Mouse (Mus musculus): ENCODE data around the gene Zfp110. TPM values are rescaled to one million over a fixed set of nuclear protein-coding genes. Genes with fewer than 3 reads are reported as not detected.
"Not testable (repeated sequence)": the region's sequence is repeated elsewhere in the genome, so short reads cannot be mapped to it uniquely, and the experiment has no call there.

Gene Zfp110
- 2.7 and 4.4 TPM in 2 replicates for polyA plus RNA-seq (2012; rRNA removed)
- polyA plus RNA-seq (2014; fragmentation: Nextera tagmentation; extraction: Ambion mirVana) = 8.5 and 12.0 TPM in 2 replicates

GRCm38 (mm10) chr7:12834162-12835120, at the start of gene Zfp110:
Gene Zfp110 (plus strand): TSS chr7:12834761.
- Histone ChIP-seq H3K9ac (replicated peaks) (peak within 1 kb of the TSS; percentile 87), H3K4me3 (ENCODE audit: insufficient read depth in 1 of 2, low read depth in 2 of 2, low read length in 2 of 2) (peak within 1 kb of the TSS; percentile 87 to 92), H3K9me3 (ENCODE audit: control insufficient read depth, low read length) (no peaks in the 10 kb centered on the region; the same call in 1 of the 2 replicates), H3K27ac (peak within 1 kb of the TSS; percentile 39), H3K4me1 (replicated peaks; ENCODE audit: control insufficient read depth in 2 of 2, insufficient read depth in 2 of 2, low read length in 1 of 2) (peaks cover 2 to 7% of the 10 kb centered on the region in 2 experiments), H3K36me3 (replicated peaks; ENCODE audit: control insufficient read depth, insufficient read depth, low read depth) (peaks cover 17% of the 10 kb centered on the region), H3K27me3 (ENCODE audit: control insufficient read depth, insufficient read depth, low read length) (no peaks in the 10 kb centered on the region), H3K4me2 (ENCODE audit: low read depth) (peak within 1 kb of the TSS; percentile 92)
- DNase-seq (ENCODE audit: low read depth in 3 of 3, low spot score in 3 of 3) = peak; percentile 74 to 79 (median 74)
- TF ChIP-seq CTCF (IDR thresholded peaks at IDR 0.05; ENCODE audit: low read depth) (peak; percentile 42), EP300 (IDR thresholded peaks at IDR 0.05; ENCODE audit: low read depth) (no peak)
- peak; percentile 98 for ATAC-seq (ENCODE audit: insufficient read depth)
- WGBS (ENCODE audit: insufficient replicate concordance) = 3% methylated on average over 47 of the region's 47 CpGs

- no peaks in the 10 kb centered on the region for H3K36me3 ChIP-seq (replicated peaks; ENCODE audit: control insufficient read depth, insufficient read depth, low read depth)
- ATAC-seq (ENCODE audit: insufficient read depth) (no peak), DNase-seq (ENCODE audit: low read depth in 3 of 3, low spot score in 3 of 3) (no peak)
- no peaks in the 10 kb centered on the region for H3K9me3 ChIP-seq (ENCODE audit: control insufficient read depth, low read length)
- 59% methylated on average over 6 of the region's 6 CpGs for WGBS (ENCODE audit: insufficient replicate concordance)
- H3K4me3 ChIP-seq (ENCODE audit: insufficient read depth in 1 of 2, low read depth in 2 of 2, low read length in 2 of 2) = no peak overlapping the region
- H3K4me2 ChIP-seq (ENCODE audit: low read depth) = no peak overlapping the region
- no peak overlapping the region for H3K9ac ChIP-seq (replicated peaks)
- TF ChIP-seq EP300 (IDR thresholded peaks at IDR 0.05; ENCODE audit: low read depth) (no peak), CTCF (IDR thresholded peaks at IDR 0.05; ENCODE audit: low read depth) (no peak)
- no peaks in the 10 kb centered on the region for H3K27me3 ChIP-seq (ENCODE audit: control insufficient read depth, insufficient read depth, low read length)
- no peak overlapping the region for H3K27ac ChIP-seq
- no peaks in the 10 kb centered on the region for H3K4me1 ChIP-seq (replicated peaks; ENCODE audit: control insufficient read depth in 2 of 2, insufficient read depth in 2 of 2, low read length in 1 of 2)
These were observed 47.2 kb upstream of the Zfp110 start for GRCm38 (mm10) chr7:12787333-12787732.

GRCm38 (mm10) chr7:12788025-12788424, 46.5 kb upstream of the Zfp110 start:
- no peak for ATAC-seq (ENCODE audit: insufficient read depth)
- H3K9me3 ChIP-seq (ENCODE audit: control insufficient read depth, low read length) = no peaks in the 10 kb centered on the region
- H3K9ac ChIP-seq (replicated peaks) = no peak overlapping the region
- TF ChIP-seq CTCF (IDR thresholded peaks at IDR 0.05; ENCODE audit: low read depth) (no peak), EP300 (IDR thresholded peaks at IDR 0.05; ENCODE audit: low read depth) (no peak)
- H3K4me1 ChIP-seq (replicated peaks; ENCODE audit: control insufficient read depth in 2 of 2, insufficient read depth in 2 of 2, low read length in 1 of 2) = no peaks in the 10 kb centered on the region
- H3K27me3 ChIP-seq (ENCODE audit: control insufficient read depth, insufficient read depth, low read length) = no peaks in the 10 kb centered on the region
- WGBS (ENCODE audit: insufficient replicate concordance) = 35% methylated on average over 5 of the region's 5 CpGs
- no peak for DNase-seq (ENCODE audit: low read depth in 3 of 3, low spot score in 3 of 3)
- H3K27ac ChIP-seq = no peak overlapping the region
- H3K4me3 ChIP-seq (ENCODE audit: insufficient read depth in 1 of 2, low read depth in 2 of 2, low read length in 2 of 2) = no peak overlapping the region
- H3K4me2 ChIP-seq (ENCODE audit: low read depth) = no peak overlapping the region
- H3K36me3 ChIP-seq (replicated peaks; ENCODE audit: control insufficient read depth, insufficient read depth, low read depth) = no peaks in the 10 kb centered on the region

GRCm38 (mm10) chr7:12792624-12793023, 41.9 kb upstream of the Zfp110 start:
- not testable (repeated sequence) for H3K27me3 ChIP-seq (ENCODE audit: control insufficient read depth, insufficient read depth, low read length); H3K36me3 ChIP-seq (replicated peaks; ENCODE audit: control insufficient read depth, insufficient read depth, low read depth); H3K9me3 ChIP-seq (ENCODE audit: control insufficient read depth, low read length); H3K4me3 ChIP-seq (ENCODE audit: insufficient read depth in 1 of 2, low read depth in 2 of 2, low read length in 2 of 2); H3K4me1 ChIP-seq (replicated peaks; ENCODE audit: control insufficient read depth in 2 of 2, insufficient read depth in 2 of 2, low read length in 1 of 2); DNase-seq (ENCODE audit: low read depth in 3 of 3, low spot score in 3 of 3); ATAC-seq (ENCODE audit: insufficient read depth); H3K27ac ChIP-seq; H3K4me2 ChIP-seq (ENCODE audit: low read depth); H3K9ac ChIP-seq (replicated peaks)
- WGBS (ENCODE audit: insufficient replicate concordance) = 49% methylated on average over 11 of the region's 11 CpGs

- Histone ChIP-seq H3K27me3 (ENCODE audit: control insufficient read depth, insufficient read depth, low read length) (no peaks in the 10 kb centered on the region), H3K4me1 (replicated peaks; ENCODE audit: control insufficient read depth in 2 of 2, insufficient read depth in 2 of 2, low read length in 1 of 2) (peaks cover 0 to 2% of the 10 kb centered on the region in 2 experiments; a peak in 1 of 4 replicates), H3K36me3 (replicated peaks; ENCODE audit: control insufficient read depth, insufficient read depth, low read depth) (no peaks in the 10 kb centered on the region), H3K27ac (no peak overlapping the region), H3K4me2 (ENCODE audit: low read depth) (no peak overlapping the region), H3K9ac (replicated peaks) (no peak overlapping the region), H3K9me3 (ENCODE audit: control insufficient read depth, low read length) (no peaks in the 10 kb centered on the region), H3K4me3 (ENCODE audit: insufficient read depth in 1 of 2, low read depth in 2 of 2, low read length in 2 of 2) (no peak overlapping the region)
- TF ChIP-seq CTCF (IDR thresholded peaks at IDR 0.05; ENCODE audit: low read depth) = no peak
- 66% methylated on average over 2 of the region's 2 CpGs for WGBS (ENCODE audit: insufficient replicate concordance)
- ATAC-seq (ENCODE audit: insufficient read depth) = no peak
- no peak for DNase-seq (ENCODE audit: low read depth in 3 of 3, low spot score in 3 of 3)
These were observed 36.6 kb upstream of the Zfp110 start for GRCm38 (mm10) chr7:12797971-12798370.

All from liver, embryonic 14.5 days (tissue).